Mouse (Mus musculus) heart, adult 10 weeks (tissue): ENCODE measurements around the gene Gm13275. TPM values are rescaled to one million over a fixed set of nuclear protein-coding genes. Genes with fewer than 3 reads are reported as not detected.

ENCODE experiments used
- polyA plus RNA-seq: library from polyadenylated mRNA; stranded (reverse); fragments of 350-450 nt; fragmentation: Illumina TruSeq; extraction: RNeasy Lipid Tissue Mini Kit (QIAGEN cat#74804); gene quantifications from one replicate; pipeline ENCODE4 v1.2.3, GENCODE M21; 2014; ENCODE audit warnings: low read depth, low replicate concordance

Gene Gm13275
- not detected for polyA plus RNA-seq

DNA sequence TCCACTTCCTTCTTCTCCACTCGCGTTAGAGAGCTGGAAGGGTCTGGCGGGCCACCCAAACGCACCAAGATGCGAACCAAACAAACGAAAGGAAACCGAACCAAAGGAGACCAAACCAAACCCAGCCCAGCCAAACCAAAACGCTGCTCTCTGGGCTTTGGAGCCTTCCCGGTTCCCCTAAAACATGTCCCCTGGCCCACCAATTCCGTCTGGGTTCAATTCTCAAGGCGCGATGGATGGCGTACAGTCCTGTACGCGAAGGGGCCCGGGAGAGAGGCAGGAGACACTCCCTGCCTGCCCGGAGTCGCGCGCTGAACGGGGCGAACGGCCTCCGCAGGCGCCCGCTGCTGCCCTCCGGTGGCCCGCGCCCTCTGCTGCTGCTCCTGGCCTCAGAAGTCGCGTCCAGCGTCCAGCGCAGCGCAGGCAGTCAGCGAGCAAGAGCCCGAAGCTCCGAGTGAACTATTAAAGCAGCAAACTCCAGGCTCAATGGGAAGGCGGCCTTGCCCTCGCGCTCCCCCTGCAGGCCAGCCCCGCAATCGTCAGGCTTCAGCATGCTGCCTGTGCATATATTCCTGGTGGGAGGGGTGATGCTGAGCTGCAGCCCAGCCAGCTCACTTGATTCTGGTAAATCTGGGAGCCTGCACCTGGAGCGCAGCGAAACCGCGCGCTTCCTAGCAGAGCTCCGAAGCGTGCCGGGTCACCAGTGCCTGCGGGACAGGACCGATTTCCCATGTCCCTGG, at the start of gene Gm13275:
Gene Gm13275, plus strand, starts transcription at position 552 of the 740 bp plus-strand sequence.

GRCm38 (mm10) chr4:88754818-88755340, 39.4 kb upstream of the Gm13275 start, which contains the start of gene Gm13271:
Gene Gm13271 (plus strand): TSS chr4:88754868.

GRCm38 (mm10) chr4:88759610-88760268, 34.5 kb upstream of the Gm13275 start, which contains the start of gene Gm13283:
Gene Gm13283 (plus strand): TSS chr4:88760119.

DNA sequence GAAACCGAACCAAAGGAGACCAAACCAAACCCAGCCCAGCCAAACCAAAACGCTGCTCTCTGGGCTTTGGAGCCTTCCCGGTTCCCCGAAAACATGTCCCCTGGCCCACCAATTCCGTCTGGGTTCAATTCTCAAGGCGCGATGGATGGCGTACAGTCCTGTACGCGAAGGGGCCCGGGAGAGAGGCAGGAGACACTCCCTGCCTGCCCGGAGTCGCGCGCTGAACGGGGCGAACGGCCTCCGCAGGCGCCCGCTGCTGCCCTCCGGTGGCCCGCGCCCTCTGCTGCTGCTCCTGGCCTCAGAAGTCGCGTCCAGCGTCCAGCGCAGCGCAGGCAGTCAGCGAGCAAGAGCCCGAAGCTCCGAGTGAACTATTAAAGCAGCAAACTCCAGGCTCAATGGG, 20.8 kb upstream of the Gm13275 start, which contains the start of gene Gm13290:
Gene Gm13290, plus strand, starts transcription at position 301 of the 400 bp plus-strand sequence.

GRCm38 (mm10) chr4:88776622-88777021, 17.7 kb upstream of the Gm13275 start, which contains the start of gene Gm13289:
Gene Gm13289 (plus strand): TSS chr4:88776922.

GRCm38 (mm10) chr4:88779550-88779949, 14.7 kb upstream of the Gm13275 start, which contains the start of gene Gm13272:
Gene Gm13272 (plus strand): TSS chr4:88779850.

GRCm38 (mm10) chr4:88781831-88782230, 12.5 kb upstream of the Gm13275 start, which contains the start of gene Ifnz:
Gene Ifnz (plus strand): TSS chr4:88782131.

GRCm38 (mm10) chr4:88785409-88785808, 8.9 kb upstream of the Gm13275 start, which contains the start of gene Gm13276:
Gene Gm13276 (plus strand): TSS chr4:88785709.

DNA sequence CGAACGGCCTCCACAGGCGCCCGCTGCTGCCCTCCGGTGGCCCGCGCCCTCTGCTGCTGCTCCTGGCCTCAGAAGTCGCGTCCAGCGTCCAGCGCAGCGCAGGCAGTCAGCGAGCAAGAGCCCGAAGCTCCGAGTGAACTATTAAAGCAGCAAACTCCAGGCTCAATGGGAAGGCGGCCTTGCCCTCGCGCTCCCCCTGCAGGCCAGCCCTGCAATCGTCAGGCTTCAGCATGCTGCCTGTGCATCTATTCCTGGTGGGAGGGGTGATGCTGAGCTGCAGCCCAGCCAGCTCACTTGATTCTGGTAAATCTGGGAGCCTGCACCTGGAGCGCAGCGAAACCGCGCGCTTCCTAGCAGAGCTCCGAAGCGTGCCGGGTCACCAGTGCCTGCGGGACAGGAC, 5.9 kb upstream of the Gm13275 start, which contains the start of gene Gm13277:
Gene Gm13277, plus strand, starts transcription at position 231 of the 400 bp plus-strand sequence.

DNA sequence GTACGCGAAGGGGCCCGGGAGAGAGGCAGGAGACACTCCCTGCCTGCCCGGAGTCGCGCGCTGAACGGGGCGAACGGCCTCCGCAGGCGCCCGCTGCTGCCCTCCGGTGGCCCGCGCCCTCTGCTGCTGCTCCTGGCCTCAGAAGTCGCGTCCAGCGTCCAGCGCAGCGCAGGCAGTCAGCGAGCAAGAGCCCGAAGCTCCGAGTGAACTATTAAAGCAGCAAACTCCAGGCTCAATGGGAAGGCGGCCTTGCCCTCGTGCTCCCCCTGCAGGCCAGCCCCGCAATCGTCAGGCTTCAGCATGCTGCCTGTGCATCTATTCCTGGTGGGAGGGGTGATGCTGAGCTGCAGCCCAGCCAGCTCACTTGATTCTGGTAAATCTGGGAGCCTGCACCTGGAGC, 3.0 kb upstream of the Gm13275 start, which contains the start of gene Gm13278:
Gene Gm13278, plus strand, starts transcription at position 301 of the 400 bp plus-strand sequence.

DNA sequence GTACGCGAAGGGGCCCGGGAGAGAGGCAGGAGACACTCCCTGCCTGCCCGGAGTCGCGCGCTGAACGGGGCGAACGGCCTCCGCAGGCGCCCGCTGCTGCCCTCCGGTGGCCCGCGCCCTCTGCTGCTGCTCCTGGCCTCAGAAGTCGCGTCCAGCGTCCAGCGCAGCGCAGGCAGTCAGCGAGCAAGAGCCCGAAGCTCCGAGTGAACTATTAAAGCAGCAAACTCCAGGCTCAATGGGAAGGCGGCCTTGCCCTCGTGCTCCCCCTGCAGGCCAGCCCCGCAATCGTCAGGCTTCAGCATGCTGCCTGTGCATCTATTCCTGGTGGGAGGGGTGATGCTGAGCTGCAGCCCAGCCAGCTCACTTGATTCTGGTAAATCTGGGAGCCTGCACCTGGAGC, 2.8 kb downstream of the Gm13275 start, which contains the start of gene Gm13279:
Gene Gm13279, plus strand, starts transcription at position 301 of the 400 bp plus-strand sequence.

GRCm38 (mm10) chr4:88799365-88799764, 5.1 kb downstream of the Gm13275 start, which contains the start of gene Gm13285:
Gene Gm13285 (plus strand): TSS chr4:88799665.

DNA sequence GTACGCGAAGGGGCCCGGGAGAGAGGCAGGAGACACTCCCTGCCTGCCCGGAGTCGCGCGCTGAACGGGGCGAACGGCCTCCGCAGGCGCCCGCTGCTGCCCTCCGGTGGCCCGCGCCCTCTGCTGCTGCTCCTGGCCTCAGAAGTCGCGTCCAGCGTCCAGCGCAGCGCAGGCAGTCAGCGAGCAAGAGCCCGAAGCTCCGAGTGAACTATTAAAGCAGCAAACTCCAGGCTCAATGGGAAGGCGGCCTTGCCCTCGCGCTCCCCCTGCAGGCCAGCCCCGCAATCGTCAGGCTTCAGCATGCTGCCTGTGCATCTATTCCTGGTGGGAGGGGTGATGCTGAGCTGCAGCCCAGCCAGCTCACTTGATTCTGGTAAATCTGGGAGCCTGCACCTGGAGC, 8.7 kb downstream of the Gm13275 start, which contains the start of gene Gm13287:
Gene Gm13287, plus strand, starts transcription at position 301 of the 400 bp plus-strand sequence.

DNA sequence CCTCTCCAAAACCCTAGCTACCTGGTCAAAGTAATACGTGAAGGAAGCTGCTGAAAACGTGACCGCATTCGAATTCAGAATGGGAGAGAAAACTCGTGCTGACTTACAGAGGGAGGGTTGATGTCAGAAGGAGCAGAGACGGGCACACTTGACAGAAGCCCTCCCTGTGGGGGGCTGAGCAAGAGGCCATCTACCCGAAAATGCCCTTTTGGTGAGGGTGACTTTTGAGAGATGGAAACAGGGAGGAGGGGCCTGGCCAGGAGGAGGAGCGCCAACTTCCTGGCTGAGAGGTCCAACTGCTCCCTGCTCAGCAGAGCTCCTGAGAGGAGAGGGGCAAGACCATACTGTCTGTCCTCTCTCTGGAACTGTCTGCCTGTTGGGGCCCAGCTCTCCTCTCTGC, 10.9 kb downstream of the Gm13275 start, which contains the start of gene Gm13288:
Gene Gm13288, plus strand, starts transcription at position 301 of the 400 bp plus-strand sequence.

DNA sequence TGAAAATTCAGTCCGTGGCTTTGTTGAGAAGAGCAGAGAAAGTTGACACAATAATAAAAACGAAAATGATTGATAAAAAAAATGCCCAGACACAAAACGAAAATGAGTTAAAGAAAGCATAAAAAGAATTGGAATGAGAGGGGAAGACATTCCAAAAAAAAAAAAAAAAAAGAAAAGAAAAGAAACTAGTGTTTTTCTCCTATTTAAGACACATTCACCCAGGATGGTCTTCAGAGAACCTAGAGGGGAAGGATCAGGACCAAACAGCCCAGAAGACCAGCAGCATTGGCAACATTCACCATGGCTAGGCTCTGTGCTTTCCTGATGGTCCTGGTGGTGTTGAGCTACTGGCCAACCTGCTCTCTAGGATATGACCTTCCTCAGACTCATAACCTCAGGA, 21.6 kb downstream of the Gm13275 start, which contains the start of gene Ifna7:
Gene Ifna7, plus strand, starts transcription at position 301 of the 400 bp plus-strand sequence.

DNA sequence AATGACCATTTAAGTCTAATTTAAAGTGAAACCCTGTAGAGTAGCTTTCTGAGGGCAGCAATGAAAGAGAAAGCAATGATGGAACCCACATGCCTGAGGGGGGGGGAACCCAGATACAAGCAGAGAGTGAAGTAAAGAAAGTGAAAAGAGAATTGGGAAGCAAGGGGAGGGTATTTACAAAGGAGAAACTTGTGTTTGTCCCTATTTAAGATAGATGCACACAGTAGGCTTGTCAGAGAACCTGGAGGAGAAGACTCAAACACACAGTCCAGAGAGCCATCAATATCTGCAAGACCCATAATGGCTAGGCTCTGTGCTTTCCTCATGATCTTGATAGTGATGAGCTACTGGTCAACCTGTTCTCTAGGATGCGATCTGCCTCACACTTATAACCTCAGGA, 25.4 kb downstream of the Gm13275 start, which contains the start of gene Ifna11:
Gene Ifna11, plus strand, starts transcription at position 301 of the 400 bp plus-strand sequence.

GRCm38 (mm10) chr4:88827116-88827515, 32.8 kb downstream of the Gm13275 start, which contains the start of gene Ifna6:
Gene Ifna6 (plus strand): TSS chr4:88827416.

GRCm38 (mm10) chr4:88835225-88835624, 40.9 kb downstream of the Gm13275 start, which contains the start of gene Ifna5:
Gene Ifna5 (plus strand): TSS chr4:88835525.

GRCm38 (mm10) chr4:88841438-88841911, 47.2 kb downstream of the Gm13275 start, which contains the start of gene Ifna4:
Gene Ifna4 (plus strand): TSS chr4:88841861.

